Mouse (Mus musculus): ENCODE measurements around the gene Ccdc9b.

GRCm38 (mm10) chr2:118706436-118706835, 56.0 kb downstream of the Ccdc9b start:
- no peak for TF ChIP-seq CTCF (IDR thresholded peaks at IDR 0.05; ENCODE audit: borderline replicate concordance, insufficient read depth, low read length)
- no peak for TF ChIP-seq POLR2A (IDR thresholded peaks at IDR 0.05; ENCODE audit: low read depth, low read length)

Measured in embryonic fibroblast, embryonic 13.5 days (primary cell).